Mouse (Mus musculus): ENCODE measurements around the gene Fbxl15. TPM values are rescaled to one million over a fixed set of nuclear protein-coding genes. Genes with fewer than 3 reads are reported as not detected.

The Fbxl15 gene
- polyA plus RNA-seq, 1 experiment from 2014 or later = 15.0 TPM

- Histone ChIP-seq H3K27me3 (ENCODE audit: control insufficient read depth, insufficient read depth, low read length) (peaks cover 3% of the 10 kb centered on the region; the same call in 1 of the 2 replicates), H3K4me1 (ENCODE audit: control insufficient read depth, insufficient read depth, low read length) (no peaks in the 10 kb centered on the region; the same call in 1 of the 2 replicates), H3K9me3 (replicated peaks; ENCODE audit: control insufficient read depth, low read length) (no peaks in the 10 kb centered on the region), H3K36me3 (replicated peaks; ENCODE audit: control insufficient read depth, insufficient read depth, low read depth, low read length) (no peaks in the 10 kb centered on the region), H3K4me3 (ENCODE audit: low read depth, low read length) (peak overlapping the region; percentile 66), H3K4me2 (ENCODE audit: low read depth, low read length) (peak overlapping the region; percentile 97), H3K27ac (replicated peaks; ENCODE audit: low read depth, low read length) (peak overlapping the region; percentile 20), H3K9ac (replicated peaks; ENCODE audit: low read length) (peak overlapping the region; percentile 85)
- DNase-seq (ENCODE audit: low spot score) (peak; percentile 79), ATAC-seq (replicated peaks; ENCODE audit: insufficient number of reproducible peaks, low FRiP score, low TSS enrichment, low read depth) (peak; percentile 82)
- WGBS = under 1% methylated on average over 78 of the region's 78 CpGs
Measured at GRCm38 (mm10) chr19:46348761-46349458, 20.9 kb downstream of the Fbxl15 start.

GRCm38 (mm10) chr19:46349550-46349949, 21.6 kb downstream of the Fbxl15 start:
- Histone ChIP-seq H3K4me3 (ENCODE audit: low read depth, low read length) (peak overlapping the region; percentile 66), H3K27me3 (ENCODE audit: control insufficient read depth, insufficient read depth, low read length) (peaks cover 3% of the 10 kb centered on the region; the same call in 1 of the 2 replicates), H3K4me1 (ENCODE audit: control insufficient read depth, insufficient read depth, low read length) (no peaks in the 10 kb centered on the region; the same call in 1 of the 2 replicates), H3K9me3 (replicated peaks; ENCODE audit: control insufficient read depth, low read length) (no peaks in the 10 kb centered on the region), H3K27ac (replicated peaks; ENCODE audit: low read depth, low read length) (no peak overlapping the region), H3K36me3 (replicated peaks; ENCODE audit: control insufficient read depth, insufficient read depth, low read depth, low read length) (no peaks in the 10 kb centered on the region), H3K4me2 (ENCODE audit: low read depth, low read length) (peak overlapping the region; percentile 97), H3K9ac (replicated peaks; ENCODE audit: low read length) (peak overlapping the region; percentile 85)
- ATAC-seq (replicated peaks; ENCODE audit: insufficient number of reproducible peaks, low FRiP score, low TSS enrichment, low read depth) (no peak; the same call in 1 of the 2 replicates), DNase-seq (ENCODE audit: low spot score) (no peak)
- WGBS = 28% methylated on average over 6 of the region's 6 CpGs

- Histone ChIP-seq H3K36me3 (replicated peaks; ENCODE audit: control insufficient read depth, insufficient read depth, low read depth, low read length) (no peaks in the 10 kb centered on the region), H3K27me3 (ENCODE audit: control insufficient read depth, insufficient read depth, low read length) (peaks cover 3% of the 10 kb centered on the region; the same call in 1 of the 2 replicates), H3K27ac (replicated peaks; ENCODE audit: low read depth, low read length) (peak within 1 kb of the TSS; percentile 20; the same call in 1 of the 2 replicates), H3K4me2 (ENCODE audit: low read depth, low read length) (peak within 1 kb of the TSS; percentile 97), H3K9ac (replicated peaks; ENCODE audit: low read length) (peak within 1 kb of the TSS; percentile 85), H3K4me1 (ENCODE audit: control insufficient read depth, insufficient read depth, low read length) (no peaks in the 10 kb centered on the region; the same call in 1 of the 2 replicates), H3K9me3 (replicated peaks; ENCODE audit: control insufficient read depth, low read length) (no peaks in the 10 kb centered on the region), H3K4me3 (ENCODE audit: low read depth, low read length) (peak within 1 kb of the TSS; percentile 66)
- DNase-seq (ENCODE audit: low spot score) (no peak), ATAC-seq (replicated peaks; ENCODE audit: insufficient number of reproducible peaks, low FRiP score, low TSS enrichment, low read depth) (no peak)
- WGBS = 67% methylated on average over 10 of the region's 10 CpGs
Measured at GRCm38 (mm10) chr19:46350168-46350932, 22.4 kb downstream of the Fbxl15 start, which contains the start of gene 2310034G01Rik. 2310034G01Rik (minus strand) TSS chr19:46350302.

- peak; percentile 90 for DNase-seq (ENCODE audit: low spot score)
- Histone ChIP-seq H3K4me3 (ENCODE audit: low read depth, low read length) (peak overlapping the region; percentile 44), H3K9ac (replicated peaks; ENCODE audit: low read length) (peak overlapping the region; percentile 62), H3K27ac (replicated peaks; ENCODE audit: low read depth, low read length) (no peak overlapping the region), H3K4me2 (ENCODE audit: low read depth, low read length) (peak overlapping the region; percentile 87), H3K27me3 (ENCODE audit: control insufficient read depth, insufficient read depth, low read length) (peaks cover 10% of the 10 kb centered on the region), H3K36me3 (replicated peaks; ENCODE audit: control insufficient read depth, insufficient read depth, low read depth, low read length) (no peaks in the 10 kb centered on the region), H3K9me3 (replicated peaks; ENCODE audit: control insufficient read depth, low read length) (no peaks in the 10 kb centered on the region), H3K4me1 (ENCODE audit: control insufficient read depth, insufficient read depth, low read length) (no peaks in the 10 kb centered on the region; the same call in 1 of the 2 replicates)
- WGBS = under 1% methylated on average over 29 of the region's 29 CpGs
- ATAC-seq (replicated peaks; ENCODE audit: insufficient number of reproducible peaks, low FRiP score, low TSS enrichment, low read depth) = peak; percentile 75
Measured at GRCm38 (mm10) chr19:46356701-46357138, 28.7 kb downstream of the Fbxl15 start.

GRCm38 (mm10) chr19:46357344-46358280, 29.6 kb downstream of the Fbxl15 start:
- no peaks in the 10 kb centered on the region for H3K36me3 ChIP-seq (replicated peaks; ENCODE audit: control insufficient read depth, insufficient read depth, low read depth, low read length)
- peak overlapping the region; percentile 44 for H3K4me3 ChIP-seq (ENCODE audit: low read depth, low read length)
- H3K4me2 ChIP-seq (ENCODE audit: low read depth, low read length) = peak overlapping the region; percentile 87
- peaks cover 10% of the 10 kb centered on the region for H3K27me3 ChIP-seq (ENCODE audit: control insufficient read depth, insufficient read depth, low read length)
- 18% methylated on average over 25 of the region's 25 CpGs for WGBS
- H3K9ac ChIP-seq (replicated peaks; ENCODE audit: low read length) = no peak overlapping the region
- no peak overlapping the region for H3K27ac ChIP-seq (replicated peaks; ENCODE audit: low read depth, low read length)
- DNase-seq (ENCODE audit: low spot score) = no peak
- ATAC-seq (replicated peaks; ENCODE audit: insufficient number of reproducible peaks, low FRiP score, low TSS enrichment, low read depth) = no peak
- H3K9me3 ChIP-seq (replicated peaks; ENCODE audit: control insufficient read depth, low read length) = no peaks in the 10 kb centered on the region
- H3K4me1 ChIP-seq (ENCODE audit: control insufficient read depth, insufficient read depth, low read length) = no peaks in the 10 kb centered on the region; the same call in 1 of the 2 replicates

- WGBS = 58% methylated on average over 4 of the region's 4 CpGs
Measured at GRCm38 (mm10) chr19:46358381-46358780, 30.4 kb downstream of the Fbxl15 start.

GRCm38 (mm10) chr19:46362104-46362503, 34.1 kb downstream of the Fbxl15 start:
- WGBS = 84% methylated on average over 8 of the region's 8 CpGs
- H3K27ac ChIP-seq (replicated peaks; ENCODE audit: low read depth, low read length) = no peak overlapping the region
- H3K4me2 ChIP-seq (ENCODE audit: low read depth, low read length) = no peak overlapping the region
- H3K9me3 ChIP-seq (replicated peaks; ENCODE audit: control insufficient read depth, low read length) = no peaks in the 10 kb centered on the region
- peaks cover 8% of the 10 kb centered on the region for H3K27me3 ChIP-seq (ENCODE audit: control insufficient read depth, insufficient read depth, low read length)
- DNase-seq (ENCODE audit: low spot score) (no peak), ATAC-seq (replicated peaks; ENCODE audit: insufficient number of reproducible peaks, low FRiP score, low TSS enrichment, low read depth) (no peak)
- H3K4me3 ChIP-seq (ENCODE audit: low read depth, low read length) = no peak overlapping the region
- no peaks in the 10 kb centered on the region for H3K36me3 ChIP-seq (replicated peaks; ENCODE audit: control insufficient read depth, insufficient read depth, low read depth, low read length)
- H3K4me1 ChIP-seq (ENCODE audit: control insufficient read depth, insufficient read depth, low read length) = no peaks in the 10 kb centered on the region
- H3K9ac ChIP-seq (replicated peaks; ENCODE audit: low read length) = no peak overlapping the region

More at GRCm38 (mm10) chr19:46358381-46358780, 30.4 kb downstream of the Fbxl15 start:
- Histone ChIP-seq H3K9ac (replicated peaks; ENCODE audit: low read length) (no peak overlapping the region), H3K9me3 (replicated peaks; ENCODE audit: control insufficient read depth, low read length) (no peaks in the 10 kb centered on the region), H3K4me2 (ENCODE audit: low read depth, low read length) (no peak overlapping the region), H3K27me3 (ENCODE audit: control insufficient read depth, insufficient read depth, low read length) (peaks cover 10% of the 10 kb centered on the region), H3K4me3 (ENCODE audit: low read depth, low read length) (no peak overlapping the region), H3K36me3 (replicated peaks; ENCODE audit: control insufficient read depth, insufficient read depth, low read depth, low read length) (no peaks in the 10 kb centered on the region), H3K27ac (replicated peaks; ENCODE audit: low read depth, low read length) (no peak overlapping the region), H3K4me1 (ENCODE audit: control insufficient read depth, insufficient read depth, low read length) (no peaks in the 10 kb centered on the region; the same call in 1 of the 2 replicates)
- DNase-seq (ENCODE audit: low spot score) (no peak), ATAC-seq (replicated peaks; ENCODE audit: insufficient number of reproducible peaks, low FRiP score, low TSS enrichment, low read depth) (no peak)
